Mouse (Mus musculus): ENCODE results near the gene AU022252. TPM values are rescaled to one million over a fixed set of nuclear protein-coding genes. Genes with fewer than 3 reads are reported as not detected.

Gene AU022252
- polyA plus RNA-seq, 1 experiment from 2014 or later = 25.7 TPM

DNA sequence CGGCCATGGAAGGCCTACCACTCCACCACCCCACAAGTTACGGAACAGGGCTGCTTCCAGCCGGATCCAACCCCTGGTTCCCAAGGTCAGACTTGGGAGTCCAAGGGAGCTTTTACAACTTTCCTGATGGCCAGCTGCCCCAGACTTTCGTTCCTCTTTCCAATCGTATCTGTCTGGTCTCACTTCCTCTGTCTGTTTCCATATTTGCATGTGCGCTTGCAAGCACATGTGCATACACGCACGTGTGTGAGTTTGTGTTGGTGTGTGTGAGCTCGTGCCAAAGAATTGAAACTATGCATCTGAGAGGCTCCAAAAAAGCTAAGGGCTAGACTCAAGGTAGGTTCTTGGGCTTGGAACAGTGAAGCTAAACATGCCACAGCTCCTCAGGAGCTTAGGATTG lies 51.1 kb downstream of the AU022252 start:
- Histone ChIP-seq H3K9me3 (replicated peaks; ENCODE audit: control insufficient read depth, low read length) (no peaks in the 10 kb centered on the region), H3K36me3 (ENCODE audit: control insufficient read depth, insufficient read depth, low read length) (no peaks in the 10 kb centered on the region), H3K4me2 (ENCODE audit: low read depth, low read length) (no peak overlapping the region), H3K4me3 (replicated peaks; ENCODE audit: low read length) (no peak overlapping the region), H3K4me1 (ENCODE audit: control insufficient read depth, insufficient read depth, low read length) (no peaks in the 10 kb centered on the region), H3K27ac (ENCODE audit: low read length) (no peak overlapping the region), H3K27me3 (ENCODE audit: control insufficient read depth, insufficient read depth, low read length) (no peaks in the 10 kb centered on the region), H3K9ac (ENCODE audit: low read length) (no peak overlapping the region)
- ATAC-seq (ENCODE audit: insufficient read depth, low FRiP score) = no peak
- 79% methylated on average over 9 of the region's 9 CpGs for WGBS

DNA sequence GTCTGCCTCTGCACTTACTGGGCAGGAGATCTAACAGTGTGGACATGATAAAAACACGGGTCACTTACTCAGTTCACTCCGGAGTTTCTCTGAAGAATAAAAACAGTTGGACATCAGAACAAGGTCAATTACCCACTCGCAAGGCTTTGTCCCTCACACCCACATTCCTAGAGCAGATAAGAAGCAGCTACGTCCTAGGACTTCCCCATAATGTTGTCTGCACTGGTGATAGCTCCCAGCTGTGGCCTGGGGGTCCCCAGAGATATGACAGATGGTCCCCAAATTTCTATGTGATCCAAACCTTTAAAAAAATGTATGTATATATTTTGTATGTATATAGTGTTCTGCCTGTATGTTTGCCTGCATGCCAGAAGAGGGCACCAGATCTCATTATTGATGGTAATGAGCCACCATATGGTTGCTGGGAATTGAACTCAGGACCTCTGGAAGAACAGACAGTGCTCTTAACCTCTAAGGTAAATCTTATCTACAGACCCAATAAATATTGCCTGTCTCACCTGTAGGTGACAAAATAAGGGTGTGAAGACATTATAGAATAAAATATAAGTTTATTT lies 52.3 kb downstream of the AU022252 start:
- ATAC-seq (ENCODE audit: insufficient read depth, low FRiP score) = no peak
- H3K9ac ChIP-seq (ENCODE audit: low read length) = no peak overlapping the region
- H3K4me3 ChIP-seq (replicated peaks; ENCODE audit: low read length) = no peak overlapping the region
- H3K36me3 ChIP-seq (ENCODE audit: control insufficient read depth, insufficient read depth, low read length) = no peaks in the 10 kb centered on the region
- no peaks in the 10 kb centered on the region for H3K4me1 ChIP-seq (ENCODE audit: control insufficient read depth, insufficient read depth, low read length)
- H3K4me2 ChIP-seq (ENCODE audit: low read depth, low read length) = no peak overlapping the region
- WGBS = 49% methylated on average over 4 of the region's 4 CpGs
- no peaks in the 10 kb centered on the region for H3K9me3 ChIP-seq (replicated peaks; ENCODE audit: control insufficient read depth, low read length)
- H3K27me3 ChIP-seq (ENCODE audit: control insufficient read depth, insufficient read depth, low read length) = no peaks in the 10 kb centered on the region
- H3K27ac ChIP-seq (ENCODE audit: low read length) = no peak overlapping the region

DNA sequence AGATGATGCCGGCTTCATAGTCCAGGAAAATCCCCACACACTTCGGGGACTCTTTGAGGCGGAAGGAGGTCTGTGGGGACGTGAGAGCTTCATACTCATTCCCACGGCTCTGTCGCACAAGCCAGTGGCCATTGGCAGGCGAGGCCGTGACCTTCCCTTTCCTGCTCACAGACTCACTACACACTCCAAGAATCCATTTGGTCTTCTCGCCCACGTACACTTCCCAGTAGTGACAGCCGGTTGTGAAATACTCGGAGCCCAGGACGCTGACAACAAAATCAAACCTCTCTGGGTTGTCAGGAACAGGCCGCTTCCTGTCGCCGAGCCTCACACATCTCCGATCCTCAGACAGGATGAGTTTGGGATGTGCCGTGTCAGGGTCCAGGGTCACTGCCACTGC lies 54.2 kb downstream of the AU022252 start:
- Histone ChIP-seq H3K4me1 (ENCODE audit: control insufficient read depth, insufficient read depth, low read length) (no peaks in the 10 kb centered on the region), H3K4me2 (ENCODE audit: low read depth, low read length) (no peak overlapping the region), H3K27me3 (ENCODE audit: control insufficient read depth, insufficient read depth, low read length) (no peaks in the 10 kb centered on the region), H3K4me3 (replicated peaks; ENCODE audit: low read length) (no peak overlapping the region), H3K36me3 (ENCODE audit: control insufficient read depth, insufficient read depth, low read length) (no peaks in the 10 kb centered on the region), H3K9ac (ENCODE audit: low read length) (no peak overlapping the region), H3K9me3 (replicated peaks; ENCODE audit: control insufficient read depth, low read length) (no peaks in the 10 kb centered on the region), H3K27ac (ENCODE audit: low read length) (no peak overlapping the region)
- WGBS = 65% methylated on average over 18 of the region's 18 CpGs
- ATAC-seq (ENCODE audit: insufficient read depth, low FRiP score) = no peak

DNA sequence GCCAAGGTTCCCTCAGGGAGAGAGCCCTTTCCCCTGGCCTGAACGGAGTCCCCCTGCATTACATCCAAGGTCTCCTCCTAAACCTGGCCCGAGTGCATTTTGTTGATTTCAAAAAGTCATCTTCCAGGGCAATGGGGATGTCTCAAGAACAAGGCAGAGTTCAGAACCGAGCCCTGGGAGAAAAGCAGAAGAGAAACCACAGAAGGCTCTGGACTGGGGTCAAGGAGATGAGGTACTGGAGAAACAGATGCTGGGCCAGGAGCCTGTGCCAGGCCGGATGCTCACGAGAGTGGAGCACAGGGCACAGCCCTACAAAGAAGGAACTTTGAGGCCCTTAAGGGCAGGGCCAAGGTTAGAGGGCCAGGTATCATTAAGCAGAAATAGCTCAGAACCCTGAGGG lies 54.8 kb downstream of the AU022252 start:
- no peaks in the 10 kb centered on the region for H3K36me3 ChIP-seq (ENCODE audit: control insufficient read depth, insufficient read depth, low read length)
- 70% methylated on average over 5 of the region's 5 CpGs for WGBS

DNA sequence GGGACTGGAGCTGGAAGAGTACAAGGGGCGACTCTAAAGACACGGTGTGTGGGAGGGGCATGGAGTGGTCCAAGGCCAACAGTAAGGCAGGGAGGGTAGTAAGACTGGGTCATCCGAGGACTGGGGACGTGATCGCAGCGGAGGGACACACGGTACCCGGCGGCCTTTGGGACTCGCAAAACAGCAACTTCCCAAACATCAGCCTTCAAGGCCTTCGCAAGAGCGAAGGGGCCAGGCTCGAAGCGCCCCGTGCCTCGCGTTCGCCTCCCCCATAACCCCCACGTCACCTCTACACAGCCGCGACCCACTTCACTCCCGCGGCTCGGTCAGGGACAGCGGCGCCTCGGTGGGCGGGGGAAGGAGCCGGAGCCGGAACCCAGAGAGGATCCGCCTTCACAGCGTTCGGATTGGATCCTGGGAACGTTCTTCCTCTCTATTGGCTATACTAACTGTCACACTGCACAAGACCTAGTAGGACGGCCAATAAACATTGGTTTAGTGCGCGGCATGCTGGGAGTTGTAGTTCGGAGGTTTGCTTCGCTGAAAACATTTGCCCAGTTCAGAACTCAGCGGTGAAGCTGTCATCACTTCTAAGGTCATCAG lies 58.6 kb downstream of the AU022252 start, which contains the start of gene Zfp691:
Gene Zfp691, minus strand, starts transcription at position 345 of the 603 bp plus-strand sequence.
- Histone ChIP-seq H3K36me3 (ENCODE audit: control insufficient read depth, insufficient read depth, low read length) (peaks cover 6% of the 10 kb centered on the region), H3K4me1 (ENCODE audit: control insufficient read depth, insufficient read depth, low read length) (peaks cover 9% of the 10 kb centered on the region), H3K4me3 (replicated peaks; ENCODE audit: low read length) (peak within 1 kb of the TSS; percentile 83), H3K4me2 (ENCODE audit: low read depth, low read length) (peak within 1 kb of the TSS; percentile 90), H3K9me3 (replicated peaks; ENCODE audit: control insufficient read depth, low read length) (no peaks in the 10 kb centered on the region), H3K27ac (ENCODE audit: low read length) (no peak within 1 kb of the TSS), H3K27me3 (ENCODE audit: control insufficient read depth, insufficient read depth, low read length) (no peaks in the 10 kb centered on the region), H3K9ac (ENCODE audit: low read length) (peak within 1 kb of the TSS; percentile 92)
- WGBS = under 1% methylated on average over 40 of the region's 40 CpGs
- ATAC-seq (ENCODE audit: insufficient read depth, low FRiP score) = peak; percentile 100

More for the DNA sequence above, 54.8 kb downstream of the AU022252 start:
- H3K9ac ChIP-seq (ENCODE audit: low read length) = no peak overlapping the region
- no peak overlapping the region for H3K4me2 ChIP-seq (ENCODE audit: low read depth, low read length)
- H3K27me3 ChIP-seq (ENCODE audit: control insufficient read depth, insufficient read depth, low read length) = no peaks in the 10 kb centered on the region
- ATAC-seq (ENCODE audit: insufficient read depth, low FRiP score) = no peak
- H3K27ac ChIP-seq (ENCODE audit: low read length) = no peak overlapping the region
- H3K9me3 ChIP-seq (replicated peaks; ENCODE audit: control insufficient read depth, low read length) = no peaks in the 10 kb centered on the region
- no peak overlapping the region for H3K4me3 ChIP-seq (replicated peaks; ENCODE audit: low read length)
- H3K4me1 ChIP-seq (ENCODE audit: control insufficient read depth, insufficient read depth, low read length) = peaks cover 5% of the 10 kb centered on the region

DNA sequence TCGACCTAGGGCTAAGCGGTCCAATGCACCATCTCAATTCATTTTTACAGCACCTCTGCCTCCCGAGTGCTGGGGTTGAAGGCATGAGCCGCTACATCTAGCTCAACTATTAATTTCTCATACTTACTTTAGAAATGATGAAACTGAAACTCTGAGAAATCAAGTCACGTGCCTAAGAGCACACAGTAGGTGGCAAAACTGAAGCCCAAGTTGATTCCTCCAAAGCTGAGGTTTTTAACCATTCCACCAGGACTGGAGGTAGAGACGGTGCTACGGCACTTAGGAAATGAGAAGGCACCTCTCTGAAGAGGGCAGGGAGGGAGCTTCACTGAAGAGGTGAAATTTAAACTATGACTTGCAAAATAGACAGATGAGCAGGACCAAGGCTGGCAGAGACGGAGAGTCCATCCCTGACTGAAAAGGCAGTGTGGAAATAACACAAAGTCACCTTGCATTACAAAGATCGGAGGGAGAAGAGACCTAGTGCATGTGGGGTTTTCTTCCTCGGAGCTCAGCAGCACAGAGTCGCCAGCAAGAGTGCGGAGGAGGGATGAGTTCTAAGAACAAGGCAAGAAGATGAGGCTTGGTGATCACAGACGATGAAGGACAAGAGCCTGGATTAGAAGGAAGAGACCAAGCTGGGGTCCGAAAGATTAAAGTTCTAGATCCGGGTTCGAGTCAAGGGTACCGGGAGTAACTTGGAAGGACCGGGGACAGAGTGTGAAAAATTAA lies 59.4 kb downstream of the AU022252 start:
- peak overlapping the region; percentile 83 for H3K4me3 ChIP-seq (replicated peaks; ENCODE audit: low read length)

DNA sequence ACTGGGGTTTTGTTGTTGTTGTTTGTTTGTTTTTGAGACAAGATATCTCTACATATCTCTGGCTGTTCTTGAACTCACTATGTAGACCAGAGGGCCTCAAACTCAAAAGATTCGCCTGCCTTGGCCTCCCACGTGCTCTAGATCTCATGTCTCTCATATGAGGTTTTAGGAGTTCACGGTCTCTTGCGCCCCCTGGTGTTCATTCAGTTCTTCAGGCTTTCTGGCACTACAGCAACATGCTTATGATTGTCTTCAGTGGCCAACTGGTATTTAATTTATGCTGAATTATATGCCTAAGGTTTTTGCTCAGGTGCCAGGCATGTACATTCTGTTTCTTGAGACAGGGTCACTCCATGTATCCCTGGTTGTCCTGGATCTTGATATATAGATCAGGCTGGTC lies 64.8 kb downstream of the AU022252 start:
- no peak overlapping the region for H3K27ac ChIP-seq (ENCODE audit: low read length)
- no peak overlapping the region for H3K9ac ChIP-seq (ENCODE audit: low read length)
- peaks cover 4% of the 10 kb centered on the region; the same call in 1 of the 2 replicates for H3K4me1 ChIP-seq (ENCODE audit: control insufficient read depth, insufficient read depth, low read length)
- WGBS = 5% methylated on average over 4 of the region's 4 CpGs
- peak; percentile 50; the same call in 1 of the 2 replicates for ATAC-seq (ENCODE audit: insufficient read depth, low FRiP score)
- peaks cover 6% of the 10 kb centered on the region for H3K36me3 ChIP-seq (ENCODE audit: control insufficient read depth, insufficient read depth, low read length)
- no peak overlapping the region for H3K4me3 ChIP-seq (replicated peaks; ENCODE audit: low read length)
- no peaks in the 10 kb centered on the region for H3K27me3 ChIP-seq (ENCODE audit: control insufficient read depth, insufficient read depth, low read length)
- no peak overlapping the region for H3K4me2 ChIP-seq (ENCODE audit: low read depth, low read length)
- no peaks in the 10 kb centered on the region for H3K9me3 ChIP-seq (replicated peaks; ENCODE audit: control insufficient read depth, low read length)

More for the DNA sequence above, 59.4 kb downstream of the AU022252 start:
- peaks cover 9% of the 10 kb centered on the region for H3K4me1 ChIP-seq (ENCODE audit: control insufficient read depth, insufficient read depth, low read length)
- no peak overlapping the region for H3K27ac ChIP-seq (ENCODE audit: low read length)
- H3K27me3 ChIP-seq (ENCODE audit: control insufficient read depth, insufficient read depth, low read length) = no peaks in the 10 kb centered on the region
- H3K9ac ChIP-seq (ENCODE audit: low read length) = peak overlapping the region; percentile 92
- H3K4me2 ChIP-seq (ENCODE audit: low read depth, low read length) = peak overlapping the region; percentile 90
- WGBS = 33% methylated on average over 18 of the region's 18 CpGs
- no peaks in the 10 kb centered on the region for H3K9me3 ChIP-seq (replicated peaks; ENCODE audit: control insufficient read depth, low read length)
- no peak for ATAC-seq (ENCODE audit: insufficient read depth, low FRiP score)
- peaks cover 6% of the 10 kb centered on the region for H3K36me3 ChIP-seq (ENCODE audit: control insufficient read depth, insufficient read depth, low read length)

DNA sequence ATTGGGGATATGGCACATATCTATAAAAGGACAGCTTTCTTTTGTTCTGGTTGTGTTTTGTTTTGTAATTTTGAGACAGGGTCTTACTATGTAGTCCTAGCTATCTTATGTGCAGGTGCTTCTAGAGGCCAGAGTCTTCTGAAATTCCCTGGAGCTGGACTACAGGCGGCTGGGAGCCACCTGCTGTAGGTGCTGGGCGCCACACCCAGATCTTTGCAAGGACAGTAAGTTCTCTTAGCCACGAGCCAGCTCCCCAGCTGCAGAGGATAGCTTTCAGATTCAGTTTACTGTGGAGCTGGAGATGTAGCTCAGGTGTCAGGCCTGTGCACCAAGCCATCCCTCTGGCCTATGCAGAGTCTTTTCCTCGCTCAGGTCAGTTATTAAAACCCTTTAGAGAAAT lies 65.4 kb downstream of the AU022252 start:
- ATAC-seq (ENCODE audit: insufficient read depth, low FRiP score) = no peak
- Histone ChIP-seq H3K27me3 (ENCODE audit: control insufficient read depth, insufficient read depth, low read length) (no peaks in the 10 kb centered on the region), H3K9ac (ENCODE audit: low read length) (no peak overlapping the region), H3K9me3 (replicated peaks; ENCODE audit: control insufficient read depth, low read length) (no peaks in the 10 kb centered on the region), H3K27ac (ENCODE audit: low read length) (no peak overlapping the region), H3K36me3 (ENCODE audit: control insufficient read depth, insufficient read depth, low read length) (peaks cover 6% of the 10 kb centered on the region), H3K4me3 (replicated peaks; ENCODE audit: low read length) (no peak overlapping the region), H3K4me2 (ENCODE audit: low read depth, low read length) (no peak overlapping the region), H3K4me1 (ENCODE audit: control insufficient read depth, insufficient read depth, low read length) (no peaks in the 10 kb centered on the region)
- 66% methylated on average over 4 of the region's 4 CpGs for WGBS

DNA sequence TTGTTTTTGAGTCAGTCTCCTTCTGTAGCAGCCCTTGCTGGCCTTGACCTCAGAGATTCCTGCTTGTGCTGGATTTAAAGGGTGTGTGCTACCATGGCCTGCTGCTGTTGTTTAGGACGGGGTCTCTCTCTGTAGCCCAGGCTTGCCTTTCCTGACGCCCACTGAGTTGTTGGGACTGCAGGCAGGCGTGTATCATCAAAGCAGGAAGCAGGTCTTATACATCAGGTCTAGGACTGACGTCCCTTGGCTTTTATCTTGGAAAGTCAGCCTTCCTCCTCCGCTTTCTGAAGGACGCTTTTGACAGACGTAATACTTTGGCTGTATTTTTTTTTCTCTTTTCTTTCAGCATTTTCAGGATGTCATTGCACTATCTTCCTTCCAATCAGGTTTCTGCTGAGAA lies 66.6 kb downstream of the AU022252 start:
- no peak for ATAC-seq (ENCODE audit: insufficient read depth, low FRiP score)
- Histone ChIP-seq H3K27me3 (ENCODE audit: control insufficient read depth, insufficient read depth, low read length) (no peaks in the 10 kb centered on the region), H3K9ac (ENCODE audit: low read length) (no peak overlapping the region), H3K4me2 (ENCODE audit: low read depth, low read length) (no peak overlapping the region), H3K4me1 (ENCODE audit: control insufficient read depth, insufficient read depth, low read length) (no peaks in the 10 kb centered on the region), H3K4me3 (replicated peaks; ENCODE audit: low read length) (no peak overlapping the region), H3K36me3 (ENCODE audit: control insufficient read depth, insufficient read depth, low read length) (peaks cover 6% of the 10 kb centered on the region), H3K27ac (ENCODE audit: low read length) (no peak overlapping the region), H3K9me3 (replicated peaks; ENCODE audit: control insufficient read depth, low read length) (no peaks in the 10 kb centered on the region)
- 71% methylated on average over 7 of the region's 7 CpGs for WGBS
